Mouse (Mus musculus): ENCODE measurements at regions not wholly inside any gene's neighbourhood (a gene's known extent, or its start where the extent isn't known, plus 50 kb on each side); places are given as distances from the start of the nearest gene placed in this dataset.

DNA sequence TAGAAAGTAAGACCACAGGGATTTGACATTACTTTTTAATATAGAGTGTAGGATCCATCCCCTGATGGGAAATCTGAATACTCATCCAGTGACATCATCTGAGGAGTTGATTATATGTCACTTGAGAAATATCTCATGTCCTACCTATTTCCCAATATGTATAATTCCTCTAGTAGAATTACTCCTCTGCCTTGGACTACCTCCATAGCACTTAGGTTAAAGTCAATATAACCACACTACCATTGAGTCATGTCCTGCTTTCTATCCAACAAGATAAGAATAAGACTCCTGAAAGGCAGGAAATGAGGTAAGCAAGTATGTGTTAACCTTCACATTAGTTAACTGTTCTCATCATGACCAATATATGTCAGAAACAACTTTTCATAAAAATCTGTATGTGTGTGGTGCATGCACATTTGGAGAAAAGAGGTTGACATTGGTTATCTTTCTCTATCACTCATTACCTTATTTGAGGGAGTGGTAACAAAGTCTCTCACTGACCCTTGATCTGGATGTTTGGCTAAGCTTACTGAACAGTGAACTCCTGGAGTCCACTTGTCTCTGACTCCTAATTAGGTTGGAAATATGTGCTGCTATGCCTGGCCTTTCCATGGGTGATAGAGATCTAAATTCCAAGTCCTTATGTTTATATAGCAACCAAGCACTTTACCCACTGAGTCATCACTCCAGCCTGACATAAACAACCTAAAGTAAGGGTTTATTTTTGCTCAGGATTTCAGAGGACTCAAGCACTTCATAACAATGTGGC lies 292.0 kb upstream of the Pitrm1 start:
- DNase-seq (ENCODE audit: low spot score), result no peak

DNA sequence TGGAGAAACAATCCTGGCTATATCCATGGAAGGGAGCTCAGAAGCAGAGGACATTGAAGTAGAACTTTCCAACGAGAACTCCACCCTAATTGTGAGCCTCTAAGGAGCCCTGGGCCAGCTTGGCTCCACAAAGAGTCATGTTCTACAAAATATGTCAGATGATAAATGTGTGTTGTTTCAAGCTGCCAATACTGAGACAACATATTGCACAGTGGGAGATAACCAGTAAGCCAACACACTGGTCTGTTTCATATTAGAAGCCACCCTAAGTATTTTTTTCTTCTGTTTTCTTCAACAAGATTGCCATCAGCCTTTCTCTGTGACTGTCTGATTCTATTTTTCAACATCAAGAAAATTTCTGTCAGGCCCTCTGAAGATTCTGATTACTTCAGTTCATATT lies 289.5 kb upstream of the Pitrm1 start:
- no peak for DNase-seq (ENCODE audit: low spot score)

DNA sequence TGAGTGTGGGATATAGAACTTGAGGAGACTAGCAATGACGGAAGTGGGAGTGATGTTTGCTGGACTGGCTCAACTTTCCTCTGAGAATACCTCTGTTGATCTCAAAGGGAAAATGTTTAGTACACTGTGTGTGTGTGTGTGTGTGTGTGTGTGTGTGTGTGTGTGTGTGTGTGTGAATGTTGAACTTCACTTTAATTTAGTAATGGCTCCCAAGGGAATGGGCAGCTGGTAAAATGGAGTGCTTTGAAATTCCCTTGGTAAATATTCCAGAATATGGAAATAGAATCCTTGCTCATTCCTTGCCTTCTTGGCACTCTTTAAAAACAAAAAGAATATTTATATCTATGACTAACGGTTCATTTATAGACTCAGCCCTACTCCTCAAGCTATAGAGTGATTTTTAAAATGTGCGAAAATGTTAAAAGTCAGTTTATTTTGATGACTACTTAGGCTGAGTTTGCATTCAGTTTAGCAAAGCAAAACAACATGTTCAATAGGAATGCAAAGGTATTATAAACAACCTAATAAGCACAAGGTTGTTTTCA lies 287.6 kb upstream of the Pitrm1 start:
- no peak for DNase-seq (ENCODE audit: low spot score)

DNA sequence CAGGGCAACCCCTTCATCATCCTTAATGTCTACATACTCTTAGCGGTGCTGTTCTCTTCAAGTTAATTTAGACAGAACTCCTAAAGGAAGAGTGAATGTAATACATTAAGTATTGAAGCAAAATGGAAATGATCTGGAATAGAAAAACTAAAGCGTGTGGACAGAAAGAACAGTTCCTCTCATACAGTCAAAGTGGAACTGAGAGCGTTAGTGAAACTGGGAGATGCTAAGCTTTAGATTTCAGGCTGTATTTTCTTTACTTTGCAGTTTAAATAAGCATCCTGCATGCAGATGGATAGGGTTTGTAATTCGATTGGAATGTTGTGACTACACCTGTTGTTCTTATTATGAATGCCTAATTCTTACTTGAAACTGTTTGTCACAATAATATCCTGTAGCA lies 286.5 kb upstream of the Pitrm1 start:
- DNase-seq (ENCODE audit: low spot score), result no peak

DNA sequence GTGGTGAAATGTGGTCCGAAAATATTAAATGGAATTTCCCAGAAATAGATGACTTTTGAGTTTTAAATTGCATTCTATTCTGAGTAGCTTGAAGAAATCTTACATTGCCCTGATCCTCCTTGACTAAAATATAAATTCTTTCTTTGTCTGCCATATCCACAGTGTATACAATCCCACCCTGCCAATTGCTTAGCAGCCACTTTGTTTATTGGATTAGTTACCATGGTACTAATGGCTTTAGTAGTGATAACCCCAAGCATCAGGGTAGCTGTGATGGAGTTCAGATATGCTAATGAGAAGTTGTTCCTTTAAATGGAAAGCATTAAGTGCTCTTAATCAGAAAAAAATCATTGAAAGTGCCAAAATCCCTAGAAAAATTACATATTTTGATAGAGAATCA lies 277.4 kb upstream of the Pitrm1 start:
- DNase-seq (ENCODE audit: low spot score), result no peak

DNA sequence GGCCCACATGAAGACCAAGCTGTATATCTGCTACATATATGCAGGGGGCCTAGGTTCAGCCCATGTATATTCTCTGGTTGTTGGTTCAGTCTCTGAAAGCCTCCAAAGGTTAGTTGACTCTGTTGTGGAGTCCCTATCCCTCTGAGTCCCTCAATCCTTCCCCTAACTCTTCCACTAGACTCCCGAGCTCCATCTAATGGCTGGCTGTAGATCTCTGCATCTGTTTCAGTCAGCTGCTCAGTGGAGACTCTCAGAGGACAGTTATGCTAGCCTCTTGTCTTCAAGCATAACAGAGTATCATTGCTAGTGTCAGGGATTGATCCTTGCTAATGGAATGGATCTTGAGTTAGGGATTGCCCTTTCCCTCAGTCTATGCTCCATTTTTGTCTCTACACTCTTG lies 275.0 kb upstream of the Pitrm1 start:
- no peak for DNase-seq (ENCODE audit: low spot score)

DNA sequence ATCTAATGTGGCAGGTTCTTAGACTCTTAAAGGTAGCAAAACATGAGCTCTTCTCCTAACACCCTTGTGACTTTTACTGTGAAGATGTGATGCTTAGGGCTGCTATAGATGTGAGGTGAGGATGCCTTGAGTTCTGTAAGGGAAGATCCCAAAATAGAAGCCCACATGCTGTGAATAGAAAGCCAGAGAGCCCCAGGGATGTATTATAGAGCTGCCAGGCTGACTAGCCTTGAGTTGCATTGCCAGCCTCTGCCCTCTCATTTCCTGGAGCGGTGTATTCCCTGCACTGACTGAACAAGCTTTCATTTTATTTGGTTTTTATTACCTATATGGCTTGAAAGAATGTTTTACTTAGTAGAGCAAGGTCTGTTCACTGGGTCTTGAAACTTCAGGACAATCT lies 267.9 kb upstream of the Pitrm1 start:
- no peak for DNase-seq (ENCODE audit: low spot score)

DNA sequence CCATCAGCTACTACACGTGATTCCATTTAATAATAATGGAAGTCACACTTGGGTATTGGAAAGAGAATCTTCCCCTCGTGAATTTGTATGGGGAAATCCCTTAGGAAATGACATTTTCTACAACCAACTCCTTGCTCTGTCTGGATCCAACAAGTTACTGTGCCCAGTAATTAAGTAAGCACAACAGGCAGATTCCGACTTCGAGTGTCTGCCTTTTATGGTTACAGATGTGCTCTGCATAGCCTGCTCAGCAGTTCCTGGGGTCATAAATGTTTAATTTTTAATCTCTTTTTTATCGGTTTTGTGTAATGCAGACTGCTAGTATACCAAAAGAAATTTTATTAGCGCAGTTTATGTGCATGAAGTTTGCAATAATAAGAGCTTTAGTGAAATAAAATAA lies 259.8 kb upstream of the Pitrm1 start:
- no peak for DNase-seq (ENCODE audit: low spot score)

DNA sequence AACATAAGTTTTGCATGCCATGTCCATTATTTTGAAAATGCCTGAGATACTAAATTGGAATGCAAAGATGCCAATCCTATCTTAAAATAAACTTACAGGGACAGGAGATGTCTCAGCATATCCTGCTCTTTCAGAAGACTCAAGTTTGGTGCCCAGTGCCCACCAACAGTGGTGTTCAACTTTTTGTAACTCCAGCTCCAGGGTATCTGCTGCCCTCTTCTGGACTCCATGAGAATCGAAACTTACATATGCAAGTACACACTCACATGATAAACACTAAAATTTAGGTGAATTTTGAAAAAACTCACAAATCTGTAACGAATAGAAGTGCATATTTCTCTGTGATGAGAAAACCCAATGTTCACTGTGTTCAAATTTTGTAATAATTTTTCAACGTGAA lies 255.9 kb upstream of the Pitrm1 start:
- no peak for DNase-seq (ENCODE audit: low spot score)

DNA sequence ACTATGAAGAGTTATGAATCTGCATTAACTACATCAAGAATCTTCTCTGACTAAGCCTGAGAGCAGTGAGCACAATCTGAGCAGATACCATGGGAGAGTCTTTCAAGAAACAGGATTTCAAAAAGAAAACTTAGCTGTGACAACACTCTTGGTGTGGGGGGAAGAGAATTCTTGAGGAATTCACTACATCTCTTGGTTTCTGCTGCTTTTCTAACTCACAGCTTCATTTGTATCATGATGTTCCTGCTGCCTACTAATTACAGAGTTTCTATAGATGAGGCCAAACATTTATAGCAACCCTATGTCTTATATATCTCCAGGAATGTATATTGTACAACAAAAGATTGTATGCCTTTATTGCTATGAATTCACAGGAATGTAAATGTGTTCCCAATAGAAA lies 242.2 kb upstream of the Pitrm1 start:
- DNase-seq (ENCODE audit: low spot score), result no peak

DNA sequence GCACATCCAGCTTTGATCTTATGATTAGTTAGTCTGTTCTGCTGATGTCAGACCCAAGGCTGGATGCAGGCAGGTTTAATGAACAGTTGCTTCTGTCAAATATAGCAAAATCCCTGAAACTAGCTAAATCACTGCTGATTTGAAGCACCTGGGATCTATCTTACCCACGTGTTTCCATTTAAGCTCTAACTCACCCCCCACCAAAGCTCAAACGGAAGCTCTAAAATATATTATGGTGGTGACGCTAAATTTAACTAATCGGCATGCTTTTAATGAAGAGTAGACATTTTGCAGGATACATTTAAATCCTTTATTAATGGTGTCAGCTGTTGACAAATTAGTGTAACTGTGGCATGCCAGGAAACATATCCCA lies 241.3 kb upstream of the Pitrm1 start:
- no peak for DNase-seq (ENCODE audit: low spot score)

DNA sequence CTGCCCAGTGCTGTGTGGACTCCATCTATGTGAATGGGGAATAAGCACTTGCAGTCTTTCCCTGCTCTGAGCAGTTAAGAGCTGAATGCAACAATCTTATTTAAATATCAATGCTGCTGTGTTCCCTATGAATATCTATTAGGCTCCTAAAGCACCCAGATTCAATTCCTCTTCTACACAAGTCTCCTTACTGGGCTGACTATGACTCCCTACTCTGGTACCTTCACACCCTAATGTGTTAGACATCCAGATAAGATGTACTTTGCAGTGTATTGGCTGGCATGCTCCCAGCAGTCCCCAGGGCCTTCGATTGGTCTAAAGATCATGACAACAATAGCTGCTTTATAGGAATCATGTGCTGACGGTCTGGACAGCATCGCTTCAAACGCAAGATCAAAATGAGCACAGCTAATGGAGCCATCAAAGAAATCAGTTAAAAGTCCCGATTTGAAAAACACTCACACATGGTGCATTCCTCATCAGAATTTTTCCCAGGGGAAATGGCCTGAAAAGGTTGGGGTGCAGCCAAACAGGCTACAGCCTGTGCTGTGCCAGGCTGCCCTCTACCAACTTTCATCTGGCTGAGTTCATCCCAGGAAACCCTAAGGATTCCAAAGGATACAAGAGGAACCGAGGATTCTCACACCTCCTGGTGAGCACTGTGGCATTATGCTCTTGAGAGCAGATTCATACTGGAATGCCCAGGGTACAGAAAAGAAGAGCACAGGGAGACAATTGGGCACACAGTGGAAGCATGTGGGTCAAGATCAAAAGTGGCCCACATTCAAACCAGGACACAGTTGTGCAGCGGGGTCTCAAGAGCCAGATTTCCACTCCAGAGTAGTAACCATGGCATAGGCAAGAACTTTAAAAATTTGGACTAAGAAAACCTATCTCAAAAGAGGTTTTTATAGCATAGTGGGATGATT lies 240.7 kb upstream of the Pitrm1 start:
- DNase-seq (ENCODE audit: low spot score), result no peak

DNA sequence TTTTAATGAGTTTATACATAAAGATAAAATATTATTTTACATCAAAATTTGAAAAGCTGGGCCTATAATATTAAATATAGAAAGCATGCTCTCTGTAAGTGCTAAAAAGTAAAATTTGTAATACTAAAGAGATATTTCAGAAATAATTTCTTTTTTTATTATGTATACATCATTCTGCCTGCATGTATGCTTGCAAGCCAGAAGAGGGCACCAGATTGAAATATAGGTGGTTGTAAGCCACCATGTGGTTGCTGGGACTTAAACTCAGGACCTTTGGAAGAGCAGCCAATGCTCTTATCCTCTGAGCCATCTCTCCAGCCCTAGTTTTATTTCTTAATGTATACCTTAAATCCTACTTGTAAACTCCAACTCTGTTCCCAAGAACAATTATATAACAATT lies 231.7 kb upstream of the Pitrm1 start:
- no peak for DNase-seq (ENCODE audit: low spot score)

DNA sequence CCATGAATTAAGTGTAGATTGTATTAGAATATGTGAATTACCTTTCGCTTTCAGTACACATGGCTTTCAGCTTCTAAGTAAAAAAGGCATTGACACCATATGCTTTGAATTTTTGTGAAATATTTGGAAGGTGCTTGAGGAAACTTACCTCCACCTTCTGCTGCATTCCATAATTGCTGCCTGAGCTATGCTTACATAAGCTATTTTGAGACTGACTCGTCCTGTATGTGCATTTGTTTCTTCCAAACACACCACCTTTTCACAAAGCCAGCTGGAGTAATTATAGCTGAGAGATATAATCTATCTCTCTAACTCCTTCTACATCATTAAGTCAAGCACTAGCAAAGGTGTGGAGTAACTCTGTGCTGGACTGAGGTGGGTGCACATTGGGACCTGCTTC lies 224.0 kb upstream of the Pitrm1 start:
- no peak for DNase-seq (ENCODE audit: low spot score)

DNA sequence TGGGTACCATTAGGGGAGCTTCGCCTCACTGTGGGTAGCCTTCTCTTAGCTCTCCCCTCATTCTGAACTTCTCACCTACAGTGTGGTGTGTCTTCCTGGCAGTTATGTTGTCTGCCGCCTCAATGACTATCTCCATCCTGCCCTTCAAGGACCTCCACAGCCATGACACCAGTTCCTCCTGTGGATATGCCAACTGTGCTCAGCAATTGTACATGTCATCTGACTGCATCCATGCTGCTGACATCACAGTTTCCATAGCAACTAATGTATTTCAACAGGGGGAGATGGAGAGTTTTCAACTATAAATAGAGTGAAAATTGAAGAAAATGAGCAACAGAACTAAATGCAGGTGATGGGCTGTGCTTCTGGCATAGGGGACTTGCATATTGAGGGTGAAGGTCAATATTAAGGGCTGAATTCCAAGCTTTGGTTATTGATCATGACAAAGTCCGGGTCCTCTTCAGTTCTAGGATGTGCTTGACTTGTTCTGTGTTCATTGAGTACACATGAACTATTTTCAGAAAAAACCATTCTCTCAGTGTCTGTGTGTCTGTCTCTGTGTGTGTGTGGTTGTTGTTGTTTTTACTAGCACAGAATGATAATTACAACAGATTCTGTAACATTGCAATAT lies 217.5 kb upstream of the Pitrm1 start:
- DNase-seq (ENCODE audit: low spot score), result no peak

DNA sequence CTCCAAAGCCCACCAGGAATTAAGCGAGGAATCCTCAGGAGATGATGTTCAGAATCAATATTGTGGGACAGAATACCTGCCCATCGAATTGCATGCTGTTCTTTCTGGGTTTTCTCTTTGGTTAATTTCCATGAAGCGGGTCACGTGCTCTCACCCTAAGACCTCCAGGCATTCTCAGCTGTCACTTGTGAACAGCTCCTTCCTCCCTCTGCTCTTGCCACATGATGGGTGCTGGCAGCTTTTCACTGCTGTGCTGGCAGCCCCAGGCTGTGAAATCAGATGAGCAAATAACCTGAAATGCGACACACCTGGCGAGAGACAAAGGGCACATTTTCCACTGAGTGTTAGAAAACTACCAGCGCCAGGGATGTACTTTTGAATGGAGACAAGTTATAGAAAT lies 207.8 kb upstream of the Pitrm1 start:
- no peak for DNase-seq (ENCODE audit: low spot score)

DNA sequence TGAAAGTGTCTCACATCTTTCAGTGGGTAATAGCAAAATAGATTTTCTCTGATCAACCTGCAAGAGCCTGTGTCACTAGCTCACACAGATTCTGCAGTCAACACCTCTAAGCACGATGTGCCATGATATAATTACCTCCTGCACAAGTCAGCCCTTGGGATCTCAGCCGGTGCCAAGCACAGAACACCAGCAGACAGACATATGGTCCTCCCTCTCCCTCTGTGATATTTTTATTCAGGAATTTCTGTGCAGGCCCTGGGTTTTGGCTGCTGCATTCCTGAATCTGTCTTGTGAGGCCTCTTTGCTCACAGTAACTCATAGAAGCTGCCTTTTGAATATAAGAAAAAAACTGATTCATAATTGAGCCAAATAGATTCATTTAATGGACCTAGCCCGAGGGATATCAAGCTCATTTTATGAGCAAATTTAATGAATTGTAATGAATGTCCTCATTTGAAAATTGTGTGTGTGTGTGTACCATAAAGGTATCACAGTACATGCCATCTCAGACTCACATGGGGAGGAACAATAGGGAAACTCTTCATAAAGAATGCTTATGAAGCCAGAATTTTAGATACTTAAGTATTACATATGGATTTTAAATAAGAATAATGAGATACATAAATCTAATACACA lies 206.7 kb upstream of the Pitrm1 start:
- DNase-seq (ENCODE audit: low spot score), result no peak

DNA sequence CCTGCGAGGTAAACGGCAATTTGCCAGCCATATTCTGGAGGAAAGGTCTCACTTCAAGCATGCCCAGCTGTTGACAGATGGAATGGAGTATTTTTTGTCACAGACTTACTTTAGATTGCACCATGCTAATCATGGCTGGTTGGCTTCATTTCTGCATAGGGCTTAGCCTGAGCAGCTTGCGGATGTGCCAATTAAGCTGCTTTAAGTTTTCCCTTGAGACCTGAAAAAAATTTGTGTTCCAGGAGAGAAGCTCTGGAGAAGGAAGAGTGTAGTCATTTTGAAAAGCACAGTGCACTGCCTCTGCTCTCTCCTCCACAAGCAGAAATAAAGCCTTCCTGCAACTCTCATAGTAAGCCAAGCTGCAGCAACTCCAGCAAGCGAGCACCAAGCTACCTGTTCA lies 182.8 kb upstream of the Pitrm1 start:
- DNase-seq (ENCODE audit: low spot score), result no peak

DNA sequence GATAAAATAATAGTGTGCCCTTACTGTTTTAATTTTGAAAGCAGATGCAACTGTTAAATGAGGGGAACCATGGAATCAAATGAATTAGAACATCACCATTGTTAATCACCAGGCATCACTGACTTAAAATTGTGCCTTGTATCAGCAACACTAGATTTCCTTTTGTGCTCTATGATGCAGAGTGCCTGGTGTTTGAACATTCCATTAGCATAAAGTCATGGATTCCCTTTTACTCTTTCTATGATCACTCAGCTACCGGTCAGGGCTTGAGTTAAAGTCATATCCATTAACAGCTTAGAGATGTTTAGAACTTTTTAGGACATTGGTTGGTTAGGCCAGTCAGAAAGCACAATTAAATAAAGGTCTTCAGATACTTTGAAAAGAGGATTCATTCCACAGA lies 180.3 kb upstream of the Pitrm1 start:
- no peak for DNase-seq (ENCODE audit: low spot score)

DNA sequence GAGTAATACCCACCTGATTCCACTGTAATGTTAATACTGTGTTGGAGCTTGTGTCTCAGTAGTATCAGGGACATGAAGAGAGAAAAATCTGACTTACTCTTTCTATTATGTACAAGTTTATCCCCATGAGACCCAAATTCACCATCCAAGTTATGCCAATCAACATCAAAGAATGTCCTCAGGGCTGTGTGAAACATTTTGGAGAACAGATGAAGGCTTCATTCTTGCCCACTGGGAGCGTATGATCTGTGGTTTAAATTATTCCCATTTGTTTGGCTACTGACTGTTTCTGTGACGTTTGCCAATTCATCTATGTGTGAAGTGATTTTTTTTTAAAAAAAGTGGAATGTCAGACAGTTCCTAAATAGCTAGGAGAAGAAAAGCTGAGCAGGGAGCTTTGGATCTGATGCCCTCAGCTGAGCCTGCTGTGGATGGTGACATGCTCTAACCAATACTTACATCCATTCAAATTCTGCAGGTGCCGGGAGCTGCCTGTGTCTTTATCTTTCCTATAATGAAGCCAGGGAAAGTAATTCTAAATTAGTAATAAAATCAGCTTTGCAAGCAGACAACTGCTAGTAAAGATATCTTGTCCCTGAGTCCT lies 173.3 kb upstream of the Pitrm1 start:
- DNase-seq (ENCODE audit: low spot score), result no peak

DNA sequence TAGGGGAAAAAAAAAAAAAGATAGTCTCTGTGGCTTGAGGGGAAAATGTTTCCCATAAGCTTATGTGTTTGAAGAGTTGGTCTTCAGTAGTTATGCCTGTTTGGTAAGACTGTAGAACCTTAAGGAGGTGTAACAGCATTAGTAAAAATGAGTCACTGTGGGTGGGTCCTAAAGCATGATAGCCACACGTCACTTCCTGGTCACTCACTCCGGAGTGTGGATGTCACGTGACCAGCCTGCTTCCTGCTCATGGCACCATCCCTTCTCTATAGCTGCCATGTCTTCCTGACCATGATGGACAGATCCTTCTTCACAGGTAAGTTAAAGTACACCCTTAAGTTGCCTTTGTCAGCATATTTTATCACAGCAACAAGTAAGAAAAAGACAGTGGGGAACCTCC lies 170.0 kb upstream of the Pitrm1 start:
- DNase-seq (ENCODE audit: low spot score), result no peak
